In the genomic region with DNA sequence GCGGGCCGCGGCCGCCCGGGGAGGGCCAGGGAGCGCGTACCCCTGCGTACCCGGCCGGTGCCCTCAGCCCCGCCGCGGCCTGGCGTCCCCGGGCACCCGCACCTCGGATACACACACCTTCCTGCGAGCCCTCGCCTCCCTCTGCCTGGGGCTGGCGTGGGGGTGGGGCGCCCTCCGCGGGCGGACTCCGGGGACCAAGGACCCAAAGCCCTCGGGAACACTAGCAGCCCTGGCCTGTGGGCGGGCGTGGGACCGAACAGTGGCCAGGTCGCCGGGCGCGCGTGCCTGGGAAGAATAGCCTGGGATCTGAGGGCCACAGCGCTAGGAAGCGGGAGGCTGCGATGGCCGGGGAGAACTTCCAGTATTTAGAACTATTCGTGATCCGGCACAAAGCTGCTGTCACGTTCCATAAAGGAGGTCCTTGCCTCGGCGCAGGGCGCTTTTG, we compare ENCODE assay signal across 8 mouse cellular contexts. TPM values are rescaled to one million over a fixed set of nuclear protein-coding genes. Genes with fewer than 3 reads are reported as not detected.
DNase-seq lines count a peak whose midpoint lies in the region; ATAC-seq and TF ChIP-seq lines count a peak whose summit lies in the region.

No protein-coding gene starts in this region.

- TF ChIP-seq CTCF in CH12.LX (conservative IDR thresholded peaks at IDR 0.05 in 1 of 2, IDR thresholded peaks at IDR 0.05 in 1 of 2; ENCODE audit: low read depth in 2 of 2, low read length in 2 of 2) = no peak

- no peak for TF ChIP-seq EP300 in CH12.LX (IDR thresholded peaks at IDR 0.05; ENCODE audit: low read length)

- ATAC-seq in embryonic facial prominence, embryonic 14.5 days (ENCODE audit: low read depth) = peak; percentile 50
- peak; percentile 72 for ATAC-seq in heart, embryonic 15.5 days (replicated peaks; ENCODE audit: insufficient number of reproducible peaks, insufficient read depth, low FRiP score, low read depth)

- H3K9ac ChIP-seq in CH12.LX (ENCODE audit: insufficient read depth, low read depth) = peak overlapping the region; percentile 49
- H3K9ac ChIP-seq in embryonic facial prominence, embryonic 14.5 days (ENCODE audit: low read depth, low read length) = peak overlapping the region; percentile 96
- peak overlapping the region; percentile 98 for H3K9ac ChIP-seq in heart, embryonic 15.5 days

- dilution Hi-C loops in CH12.LX (cut with MboI; ENCODE audit: extremely low pct_ligation_motif_present, extremely low pct_unique_long_range_greater_than_20kb, low sequenced_read_pairs) = no loop called here

- H3K4me1 ChIP-seq in CH12.LX (ENCODE audit: control insufficient read depth in 1 of 2, insufficient read depth in 2 of 2) = peaks cover 11 to 36% of the 10 kb centered on the region in 2 experiments
- peaks cover 24% of the 10 kb centered on the region for H3K4me1 ChIP-seq in embryonic facial prominence, embryonic 14.5 days (ENCODE audit: control insufficient read depth, insufficient read depth, low read length)
- peaks cover 47% of the 10 kb centered on the region for H3K4me1 ChIP-seq in heart, embryonic 15.5 days (replicated peaks)

- WGBS in embryonic facial prominence, embryonic 14.5 days = 0% methylated on average over 18 of the region's 44 CpGs
- under 1% methylated on average over 43 of the region's 44 CpGs for WGBS in heart, embryonic 15.5 days

- H3K36me3 ChIP-seq in CH12.LX (replicated peaks in 1 of 2; ENCODE audit: control insufficient read depth in 1 of 2, insufficient read depth in 1 of 2, low read length in 1 of 2) = no peaks in the 10 kb centered on the region
- no peaks in the 10 kb centered on the region for H3K36me3 ChIP-seq in embryonic facial prominence, embryonic 14.5 days (ENCODE audit: control insufficient read depth, insufficient read depth, low read length)
- no peaks in the 10 kb centered on the region for H3K36me3 ChIP-seq in heart, embryonic 15.5 days

- DNase-seq in CH12.LX (ENCODE audit: extremely low read depth) = no peak
- peak; percentile 81 for DNase-seq in adrenal gland, postnatal 25 days
- DNase-seq in embryonic facial prominence, embryonic 14.5 days (ENCODE audit: low spot score) = peak; percentile 51
- DNase-seq in kidney, postnatal 10 days = peak; percentile 81
- peak; percentile 77 for DNase-seq in lung, postnatal 10 days
- DNase-seq in ovary, postnatal 14 days (ENCODE audit: low spot score) = peak; percentile 28
- peak; percentile 76 to 84 for DNase-seq in thymus, postnatal 36 days

- H3K79me2 ChIP-seq in CH12.LX (replicated peaks; ENCODE audit: control insufficient read depth, extremely low read depth, insufficient read depth, poor library complexity, severe bottlenecking) = no peaks in the 10 kb centered on the region; the same call in 1 of the 2 replicates

- TF ChIP-seq POLR2A in CH12.LX (IDR thresholded peaks at IDR 0.05; ENCODE audit: low read depth, low read length) = no peak

- in situ Hi-C loops in CH12.LX (cut with MboI; ENCODE audit: low pct_ligation_motif_present, low pct_unique_long_range_greater_than_20kb, low sequenced_read_pairs) = no loop called here

- no peak; the same call in 1 of the 2 replicates for TF ChIP-seq RAD21 in CH12.LX (IDR thresholded peaks at IDR 0.05; ENCODE audit: low read depth, low read length)

- H3K9me3 ChIP-seq in CH12.LX (replicated peaks; ENCODE audit: low read length) = no peaks in the 10 kb centered on the region
- no peaks in the 10 kb centered on the region for H3K9me3 ChIP-seq in embryonic facial prominence, embryonic 14.5 days (ENCODE audit: control insufficient read depth, low read length)
- no peaks in the 10 kb centered on the region for H3K9me3 ChIP-seq in heart, embryonic 15.5 days (replicated peaks)

- peak overlapping the region; percentile 78 for H3K4me2 ChIP-seq in CH12.LX (ENCODE audit: insufficient read depth, low read depth, poor library complexity, severe bottlenecking)
- peak overlapping the region; percentile 91 for H3K4me2 ChIP-seq in embryonic facial prominence, embryonic 14.5 days (ENCODE audit: low read depth, low read length)
- H3K4me2 ChIP-seq in heart, embryonic 15.5 days = peak overlapping the region; percentile 89

- H3K27ac ChIP-seq in CH12.LX (ENCODE audit: insufficient read depth, low read depth) = no peak overlapping the region
- H3K27ac ChIP-seq in embryonic facial prominence, embryonic 14.5 days (replicated peaks; ENCODE audit: low read depth, low read length) = peak overlapping the region; percentile 95
- H3K27ac ChIP-seq in heart, embryonic 15.5 days = peak overlapping the region; percentile 93

- H3K27me3 ChIP-seq in CH12.LX (replicated peaks) = no peaks in the 10 kb centered on the region
- no peaks in the 10 kb centered on the region for H3K27me3 ChIP-seq in embryonic facial prominence, embryonic 14.5 days (replicated peaks; ENCODE audit: control insufficient read depth, insufficient read depth, low read length)
- no peaks in the 10 kb centered on the region for H3K27me3 ChIP-seq in heart, embryonic 15.5 days

- H3K4me3 ChIP-seq in CH12.LX (replicated peaks in 1 of 3; ENCODE audit: low read depth in 2 of 3, low read length in 2 of 3, poor library complexity in 1 of 3) = peak overlapping the region; percentile 55 to 85 (median 83)
- H3K4me3 ChIP-seq in embryonic facial prominence, embryonic 14.5 days (ENCODE audit: low read depth, low read length) = peak overlapping the region; percentile 98
- H3K4me3 ChIP-seq in heart, embryonic 15.5 days = peak overlapping the region; percentile 97

TF ChIP-seq in CH12.LX, 34 proteins besides CTCF, POLR2A, EP300 and RAD21:
- TF ChIP-seq E2F4 (IDR thresholded peaks at IDR 0.05; ENCODE audit: insufficient replicate concordance, low read depth, low read length) (no peak), JUN (IDR thresholded peaks at IDR 0.05; ENCODE audit: insufficient read depth, low read depth, low read length) (no peak), CHD2 (IDR thresholded peaks at IDR 0.05; ENCODE audit: low read length) (no peak), MAX (IDR thresholded peaks at IDR 0.05; ENCODE audit: low read length) (no peak), SMC3 (IDR thresholded peaks at IDR 0.05; ENCODE audit: low read depth, low read length) (no peak), ZMIZ1 (IDR thresholded peaks at IDR 0.05; ENCODE audit: low read depth, low read length) (no peak), UBTF (IDR thresholded peaks at IDR 0.05; ENCODE audit: low read depth, low read length) (peak; percentile 37; the same call in 1 of the 2 replicates), SIN3A (IDR thresholded peaks at IDR 0.05; ENCODE audit: low read length) (peak; percentile 28), NELFE (IDR thresholded peaks at IDR 0.05; ENCODE audit: low read depth, low read length) (0 out of 2 replicates have a peak, but pooled peaks have one; percentile 5), ZKSCAN1 (IDR thresholded peaks at IDR 0.05; ENCODE audit: borderline replicate concordance, low read depth, low read length) (no peak), ZC3H11A (IDR thresholded peaks at IDR 0.05; ENCODE audit: low read depth, low read length) (no peak), POLR2AphosphoS2 (IDR thresholded peaks at IDR 0.05; ENCODE audit: low read depth, low read length) (no peak), USF2 (conservative IDR thresholded peaks at IDR 0.05; ENCODE audit: low read depth, low read length) (no peak), MAFK (IDR thresholded peaks at IDR 0.05; ENCODE audit: insufficient replicate concordance, low read length) (no peak), PAX5 (IDR thresholded peaks at IDR 0.05; ENCODE audit: low read length) (no peak)

RNA-seq across cellular contexts. Expression of a gene that starts 1.7 kb away (rescaled TPM):
- total RNA-seq in CH12.LX (2012; rRNA removed) = 6.4 and 7.6 TPM in 2 replicates
- total RNA-seq in CH12.LX (2014; rRNA removed) = 4.4 and 5.2 TPM in 2 replicates
- 4.6 and 6.8 TPM in 2 replicates for polyA plus RNA-seq in CH12.LX (2012; ENCODE audit: insufficient read length, low read depth)
- total RNA-seq in adrenal gland, postnatal 25 days (2021) = 33.1 and 34.5 TPM in 2 replicates
- polyA plus RNA-seq in embryonic facial prominence, embryonic 14.5 days (2014; fragmentation: Nextera tagmentation; extraction: Ambion mirVana) = 37.3 and 40.9 TPM in 2 replicates
- polyA plus RNA-seq in heart, embryonic 15.5 days (2015; fragmentation: Nextera tagmentation; extraction: Ambion mirVana) = 23.5 and 30.6 TPM in 2 replicates
